Mouse (Mus musculus): ENCODE data around the gene Scfd2.

Gene Scfd2

DNA sequence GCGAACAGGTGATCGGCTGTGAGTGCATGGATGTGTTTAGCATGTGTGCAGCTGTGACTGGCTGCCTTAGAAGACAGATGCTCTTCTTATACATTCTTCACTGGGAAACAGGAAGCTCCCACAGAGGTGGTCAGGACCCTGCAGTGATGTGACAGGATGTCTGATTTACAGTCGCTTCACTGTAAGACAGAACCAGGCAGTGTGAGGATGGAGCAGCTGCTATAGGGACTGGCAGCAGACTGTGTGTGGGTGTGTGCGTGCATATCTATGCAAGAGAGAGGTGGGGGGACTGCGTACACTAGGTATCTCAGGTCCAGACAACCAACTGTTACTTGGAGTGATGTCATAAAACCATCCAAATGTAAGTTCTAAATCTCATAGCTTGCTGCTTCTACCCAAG, 254.3 kb downstream of the Scfd2 start:
- DNase-seq (ENCODE audit: low spot score): peak; percentile 31

DNA sequence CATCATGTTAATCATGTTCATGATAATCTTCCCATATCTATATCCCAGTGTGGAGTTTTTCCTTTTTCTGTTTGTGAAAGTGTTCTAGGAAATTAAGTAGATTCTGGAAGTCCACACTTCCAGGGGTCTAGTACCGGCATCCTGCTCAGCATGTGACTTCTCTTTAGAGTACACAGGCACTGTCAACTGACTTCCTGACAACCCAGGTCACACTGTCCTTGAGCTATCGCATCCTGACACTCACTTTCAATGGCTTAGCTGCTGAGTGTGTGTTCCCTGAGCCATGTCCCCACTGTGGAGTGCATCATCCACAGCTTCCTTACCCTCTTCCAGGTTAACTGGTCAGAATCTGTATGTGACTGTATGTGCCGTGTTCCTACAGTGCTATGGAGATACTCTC, 258.2 kb downstream of the Scfd2 start:
- no peak for DNase-seq (ENCODE audit: low spot score)

DNA sequence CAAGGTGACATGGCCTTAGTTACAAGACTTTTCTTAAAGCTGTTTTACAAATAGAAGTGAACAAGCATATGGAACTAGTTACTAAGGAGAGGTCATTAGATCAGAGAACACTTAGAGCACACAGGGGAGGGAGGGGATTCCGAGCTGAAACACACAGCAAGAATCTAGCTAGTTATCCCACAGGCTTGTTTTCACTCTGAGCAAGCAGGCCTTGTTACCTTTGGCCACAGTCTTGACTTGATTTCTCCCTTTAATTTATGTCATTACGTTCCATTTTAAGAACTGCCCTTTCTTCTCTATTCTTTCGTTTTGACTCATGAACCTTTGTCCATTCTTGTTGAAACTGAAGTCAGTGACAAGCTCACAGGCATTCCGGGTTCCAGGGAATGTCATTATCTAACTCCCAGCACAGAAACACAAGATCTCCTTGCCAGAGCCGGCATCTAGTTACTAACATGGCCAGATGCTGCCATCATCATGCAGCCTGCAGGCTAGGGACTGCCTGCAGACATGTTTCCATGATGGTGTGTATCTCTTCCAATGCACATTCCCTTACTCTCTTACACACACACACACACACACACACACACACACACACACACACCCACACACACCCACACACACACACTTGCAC, 263.7 kb downstream of the Scfd2 start:
- DNase-seq (ENCODE audit: low spot score): no peak

DNA sequence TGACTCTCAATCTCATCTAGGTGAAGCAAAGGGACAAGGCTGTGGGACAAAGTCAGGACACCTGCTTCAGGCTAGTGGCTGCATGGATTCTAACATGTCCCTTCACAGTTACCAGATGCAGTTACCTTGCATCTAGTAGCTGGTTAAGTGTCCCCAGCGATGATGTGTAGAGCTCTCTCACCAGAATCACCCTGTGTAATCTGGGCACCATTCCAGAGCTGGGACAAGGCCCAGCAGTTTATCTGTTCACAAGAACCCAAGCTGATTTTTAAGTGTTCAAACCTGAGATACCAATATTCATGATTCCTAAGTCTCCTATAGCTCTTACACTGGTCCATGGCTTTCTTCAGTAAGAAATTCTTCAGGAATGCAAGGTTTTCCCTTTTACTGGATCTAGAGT, 264.4 kb downstream of the Scfd2 start:
- no peak for DNase-seq (ENCODE audit: low spot score)

DNA sequence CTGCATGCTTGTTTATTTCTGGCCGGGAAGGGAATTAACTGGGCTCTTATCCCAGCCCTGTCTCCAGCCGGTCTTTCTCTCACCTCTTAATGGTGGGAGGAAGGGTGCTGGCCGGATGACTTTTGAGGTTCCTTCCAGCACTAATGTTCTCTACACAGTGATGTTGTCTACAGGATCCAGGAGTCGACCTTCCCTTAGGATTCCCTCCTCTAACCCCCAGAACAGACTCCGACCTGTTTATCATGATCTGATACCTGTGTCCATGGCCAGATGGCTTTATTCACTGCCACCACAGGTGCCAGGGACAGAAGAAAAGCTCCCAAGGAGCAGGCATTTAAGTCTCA, 265.1 kb downstream of the Scfd2 start:
- DNase-seq (ENCODE audit: low spot score): no peak

DNA sequence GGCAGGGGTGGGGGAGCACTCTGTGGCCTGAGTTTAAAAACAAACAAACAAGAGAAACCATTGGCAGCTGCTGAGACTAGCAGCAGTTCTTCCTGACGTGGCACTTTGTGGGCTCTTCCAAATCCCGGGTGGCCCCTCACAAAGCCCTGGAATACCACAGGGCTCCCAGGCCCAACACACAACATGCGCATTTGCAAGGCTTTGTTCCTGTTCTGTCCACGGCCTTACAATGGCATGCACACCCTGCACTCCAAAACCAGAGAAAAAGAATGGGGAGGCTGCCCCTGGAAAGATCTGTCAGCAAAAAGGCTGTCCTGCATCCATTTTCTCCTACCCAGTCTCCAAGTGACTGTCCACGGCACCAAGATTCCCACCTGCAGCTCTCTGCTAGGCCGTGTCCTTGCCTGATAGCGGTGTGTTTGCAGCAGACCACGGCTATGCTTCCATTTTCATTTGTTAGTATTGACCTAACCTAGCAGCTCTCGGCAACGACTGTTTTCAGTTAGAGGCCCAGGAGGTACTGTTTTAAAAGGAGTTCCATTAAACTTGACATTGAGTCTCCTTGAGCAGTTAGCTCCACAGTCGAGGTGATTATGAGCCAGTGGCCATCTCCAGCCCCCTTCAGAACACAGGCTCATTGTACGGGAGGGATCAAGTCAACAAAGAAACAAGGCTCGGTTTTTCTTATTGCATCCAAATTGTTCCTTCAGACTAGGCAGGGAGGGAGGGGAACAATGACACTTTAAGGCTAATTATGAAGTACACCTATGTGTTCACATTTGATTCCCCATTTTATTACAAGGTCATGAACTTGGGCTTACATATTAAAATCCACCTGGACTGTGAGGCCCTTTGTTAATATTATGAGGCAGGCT, 265.7 kb downstream of the Scfd2 start:
- no peak for DNase-seq (ENCODE audit: low spot score)

DNA sequence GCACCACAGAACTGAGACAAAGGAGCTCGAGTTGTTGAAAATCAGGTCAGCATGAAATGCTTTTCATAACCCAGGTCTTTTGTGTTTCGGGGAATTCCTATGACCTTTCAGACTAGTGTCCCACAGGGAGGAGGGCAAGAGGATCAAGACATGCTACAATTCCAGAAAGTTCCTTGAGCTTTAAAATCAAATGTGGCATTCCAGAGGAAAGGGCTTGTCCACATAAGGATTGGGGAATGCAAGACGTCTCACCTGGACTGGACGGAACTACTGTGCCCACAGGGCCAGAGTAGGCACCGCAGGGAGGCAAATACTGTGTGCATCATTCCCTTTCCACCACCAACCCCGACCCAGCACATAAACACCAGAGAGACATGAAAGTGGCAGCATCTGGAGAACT, 266.4 kb downstream of the Scfd2 start:
- DNase-seq (ENCODE audit: low spot score): no peak

DNA sequence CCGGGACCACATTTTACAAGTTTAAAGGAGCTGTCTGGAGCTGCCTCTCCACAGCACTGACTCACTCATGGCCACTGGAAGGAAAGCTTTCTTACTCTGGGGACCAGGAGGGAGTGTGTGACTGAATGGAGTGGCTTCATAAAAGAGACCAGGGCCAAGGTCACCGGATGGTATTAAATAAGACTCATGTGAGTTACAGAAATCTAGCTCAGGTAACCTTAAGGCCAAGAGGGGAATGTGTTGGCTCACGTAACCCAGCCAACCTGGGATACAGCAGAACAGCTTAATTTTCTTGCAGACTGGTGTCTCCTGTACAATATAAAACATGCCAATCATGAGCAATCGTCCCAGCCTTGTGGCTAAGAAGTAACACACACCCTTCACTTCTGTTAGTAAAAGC, 267.0 kb downstream of the Scfd2 start:
- no peak for DNase-seq (ENCODE audit: low spot score)

DNA sequence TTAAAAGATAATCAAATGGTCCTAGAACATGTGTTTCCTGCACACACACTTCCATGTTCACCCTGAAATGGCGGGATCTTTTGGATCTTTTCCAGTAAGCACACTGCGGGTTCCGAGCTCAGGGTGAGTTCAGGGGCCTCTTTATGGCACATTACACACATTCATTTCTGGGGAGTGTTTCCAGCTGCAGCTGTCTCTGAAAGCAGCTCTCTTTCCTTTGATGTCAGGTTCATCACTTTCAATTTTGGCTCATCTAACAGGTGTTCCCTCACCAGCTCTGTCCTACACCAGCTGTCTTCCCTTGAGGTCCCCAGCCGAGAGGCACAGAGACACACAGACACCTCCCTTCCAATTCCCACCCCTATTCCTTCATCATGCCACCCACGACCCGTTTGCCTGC, 270.5 kb downstream of the Scfd2 start:
- no peak for DNase-seq (ENCODE audit: low spot score)

DNA sequence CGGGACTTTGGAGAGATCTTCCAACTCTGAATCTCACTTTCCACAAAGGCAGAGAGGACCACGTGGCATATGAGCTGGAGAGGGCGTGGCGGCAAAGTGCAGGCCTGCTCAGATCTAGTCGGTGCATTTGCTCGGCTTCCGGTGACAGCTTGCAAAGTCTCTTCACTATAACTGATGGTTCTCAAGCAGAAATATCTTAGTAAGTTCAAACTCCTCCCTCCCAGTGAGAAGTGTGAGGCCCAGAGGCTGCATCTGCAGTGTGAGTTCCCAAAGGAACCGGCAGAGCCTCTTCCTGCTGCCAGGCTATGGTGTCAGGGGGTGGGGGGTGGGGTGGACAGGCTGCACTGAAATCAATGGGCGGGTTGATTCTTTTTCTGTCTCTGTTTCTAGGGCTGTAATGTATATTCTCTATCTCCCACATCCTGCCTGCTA, 271.2 kb downstream of the Scfd2 start:
- peak; percentile 41 for DNase-seq (ENCODE audit: low spot score)

DNA sequence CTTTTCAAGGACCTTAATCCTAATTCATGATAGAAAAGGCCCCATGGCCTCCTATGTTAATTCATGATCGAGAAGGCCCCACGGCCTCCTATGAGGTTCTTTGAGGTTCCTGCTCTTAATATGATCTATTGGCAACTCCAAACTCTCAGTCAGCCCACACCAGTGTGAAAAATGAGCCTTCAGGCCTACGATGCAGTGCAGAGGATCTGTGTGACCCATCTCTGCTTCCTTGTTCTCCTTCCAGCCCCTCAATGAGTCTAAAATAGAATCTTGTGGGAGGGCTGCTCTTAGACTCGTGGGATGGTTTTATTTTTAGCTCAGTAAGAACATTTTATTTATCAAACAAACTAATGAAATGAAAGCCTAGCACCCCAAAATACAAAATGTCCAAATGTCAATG, 274.9 kb downstream of the Scfd2 start:
- DNase-seq (ENCODE audit: low spot score): no peak

DNA sequence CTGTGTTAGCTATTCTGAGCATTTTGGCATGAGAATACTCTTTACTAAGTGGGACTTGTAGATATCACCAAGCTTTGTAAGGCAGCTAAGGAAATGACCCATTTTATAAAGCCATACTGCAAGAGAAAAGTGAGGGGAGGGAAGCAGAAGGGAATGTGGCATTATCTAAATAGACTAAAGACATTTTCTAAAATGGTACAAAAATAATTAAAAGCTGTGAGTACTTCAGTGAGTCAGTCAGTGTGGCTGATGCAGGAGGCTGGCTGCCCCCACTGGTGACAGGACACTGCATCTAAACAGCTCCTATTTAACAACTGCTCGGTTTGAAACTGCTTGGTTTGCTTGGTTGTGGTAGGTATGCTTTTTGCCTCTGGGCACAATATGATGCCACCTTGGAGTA, 276.6 kb downstream of the Scfd2 start:
- DNase-seq (ENCODE audit: low spot score): peak; percentile 17

DNA sequence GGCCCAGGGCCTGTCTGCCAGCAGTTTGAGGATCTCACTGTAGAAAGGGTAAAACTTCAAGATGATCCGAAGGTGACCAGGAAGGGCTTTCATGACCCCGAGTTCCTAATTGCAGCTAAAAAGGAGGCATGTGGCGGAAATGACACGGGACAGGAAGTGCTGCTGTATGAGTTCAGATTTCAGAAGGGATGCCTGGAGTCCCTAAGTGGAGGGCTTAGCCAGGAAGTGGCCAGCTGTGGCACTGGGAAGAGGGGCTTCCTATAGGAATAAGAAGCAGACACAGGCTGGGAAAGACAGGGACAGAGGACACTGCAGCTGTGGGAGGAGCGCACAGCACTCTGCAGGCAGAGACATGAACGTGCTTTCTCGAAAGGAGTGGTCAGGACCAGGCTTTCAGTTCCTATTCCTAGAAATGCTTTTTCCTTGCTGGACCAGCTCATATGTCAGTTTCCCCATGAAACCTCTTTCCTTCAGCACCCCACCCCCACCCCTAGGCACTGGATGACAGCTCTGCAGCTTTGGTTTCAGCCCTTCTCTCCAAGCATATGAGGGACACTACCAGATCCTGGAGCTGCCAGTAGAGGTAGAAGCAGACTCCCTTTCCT, 277.7 kb downstream of the Scfd2 start:
- DNase-seq (ENCODE audit: low spot score): no peak

DNA sequence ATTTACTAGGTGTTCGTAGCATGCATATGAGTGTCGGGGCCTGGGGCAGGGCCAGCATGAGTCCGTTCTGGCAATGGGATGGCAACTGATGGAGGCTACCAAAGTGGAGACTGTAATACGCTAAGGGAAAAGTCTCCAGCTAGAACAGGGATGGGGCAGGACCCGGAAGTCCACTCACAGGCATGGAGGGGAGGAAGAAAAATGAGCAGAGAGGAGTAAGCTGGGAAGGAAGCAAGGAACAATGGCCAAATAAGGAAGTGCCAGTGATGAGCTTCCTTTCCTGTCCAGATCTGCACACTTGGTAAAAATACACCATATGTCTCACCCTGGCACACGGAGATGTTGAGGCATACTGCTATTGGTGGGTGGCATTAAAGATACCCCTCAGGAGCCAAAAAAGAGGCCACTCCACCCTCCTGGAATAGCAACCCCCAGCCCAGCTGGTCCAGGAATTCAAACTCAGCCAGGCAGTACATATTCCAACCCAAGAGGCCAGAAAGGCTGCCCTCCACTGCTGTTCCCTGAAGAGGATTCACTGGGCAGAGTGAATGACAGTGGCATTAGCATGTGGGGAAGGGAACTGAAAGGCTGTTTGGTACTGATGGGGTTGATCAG, 278.8 kb downstream of the Scfd2 start:
- DNase-seq (ENCODE audit: low spot score): peak; percentile 50

DNA sequence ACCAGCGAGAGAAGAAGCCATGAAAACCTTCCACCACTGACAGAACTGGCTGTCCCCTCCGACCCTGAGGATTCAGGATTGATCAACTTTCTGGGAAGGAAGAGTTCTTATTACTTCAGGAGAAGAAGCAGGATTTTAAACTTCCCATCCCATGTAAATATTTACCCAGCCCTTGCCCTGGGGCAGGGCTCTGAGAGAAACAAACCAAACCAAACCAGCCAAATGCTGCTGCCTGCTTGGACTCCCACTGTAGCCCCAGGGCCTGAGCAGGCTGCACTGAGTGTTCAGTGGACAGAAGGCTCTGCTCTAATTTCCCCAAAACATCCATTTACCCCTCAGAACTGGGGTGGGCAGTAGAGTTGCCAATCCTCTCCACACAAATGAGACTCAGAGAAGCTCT, 280.6 kb downstream of the Scfd2 start:
- no peak for DNase-seq (ENCODE audit: low spot score)

DNA sequence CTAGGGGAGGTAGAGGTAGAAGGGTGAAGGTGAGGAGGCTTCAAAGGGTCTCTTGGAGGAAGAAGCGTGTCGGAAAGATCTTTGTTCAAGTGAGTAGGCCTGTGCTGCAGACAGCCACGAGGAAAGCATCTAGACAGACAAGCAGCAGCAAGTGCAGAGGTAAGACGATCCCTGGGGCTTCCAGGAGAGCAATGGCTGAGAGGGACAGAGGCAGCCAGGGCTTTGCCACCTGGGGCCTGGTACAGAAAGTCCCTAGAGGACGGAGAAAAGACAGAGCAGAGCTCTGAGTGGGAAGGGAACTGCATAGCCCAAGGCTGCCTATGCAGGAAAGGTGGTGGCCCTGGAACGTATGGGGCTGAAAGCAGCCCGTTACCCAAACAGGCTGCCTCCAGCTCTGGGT, 281.3 kb downstream of the Scfd2 start:
- DNase-seq (ENCODE audit: low spot score): no peak

DNA sequence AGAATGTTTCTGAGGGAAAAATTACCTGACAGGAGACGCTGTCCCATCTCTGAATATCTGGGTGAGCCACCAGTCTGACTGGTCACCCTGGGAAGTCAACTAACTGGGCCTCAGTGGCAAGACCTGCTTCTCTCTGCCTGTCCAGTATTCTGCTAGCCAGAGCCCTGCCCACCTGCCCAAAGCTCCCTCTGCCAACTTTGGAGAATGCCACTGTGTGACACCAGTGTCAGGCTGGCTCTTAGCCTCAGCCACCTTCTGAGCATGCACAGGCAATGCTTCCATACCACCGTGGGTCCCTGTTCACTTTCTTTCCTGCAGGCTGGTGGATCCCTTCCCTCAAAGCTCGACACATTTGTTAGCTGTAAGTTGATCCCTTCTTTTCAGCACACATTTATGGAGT, 281.8 kb downstream of the Scfd2 start:
- no peak for DNase-seq (ENCODE audit: low spot score)

DNA sequence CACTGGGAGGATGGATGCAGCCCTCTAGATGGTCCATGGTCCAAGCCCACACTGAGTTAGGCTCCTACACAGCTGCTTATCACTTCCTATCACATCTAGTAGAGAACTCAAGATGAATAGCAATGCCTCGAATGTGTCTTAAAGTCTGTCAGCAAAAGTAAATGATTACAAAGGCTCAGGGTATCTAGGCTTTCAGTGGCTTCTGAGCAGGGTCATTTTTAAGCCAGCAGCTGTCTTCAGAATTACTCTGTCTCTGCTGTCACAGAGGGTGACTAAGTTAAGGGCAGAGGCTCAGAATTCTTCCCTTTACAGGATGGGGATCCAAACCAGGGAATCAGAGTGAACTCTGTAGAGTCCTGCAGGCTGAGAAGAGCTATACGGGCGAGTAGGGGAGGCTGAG, 284.6 kb downstream of the Scfd2 start:
- no peak for DNase-seq (ENCODE audit: low spot score)

DNA sequence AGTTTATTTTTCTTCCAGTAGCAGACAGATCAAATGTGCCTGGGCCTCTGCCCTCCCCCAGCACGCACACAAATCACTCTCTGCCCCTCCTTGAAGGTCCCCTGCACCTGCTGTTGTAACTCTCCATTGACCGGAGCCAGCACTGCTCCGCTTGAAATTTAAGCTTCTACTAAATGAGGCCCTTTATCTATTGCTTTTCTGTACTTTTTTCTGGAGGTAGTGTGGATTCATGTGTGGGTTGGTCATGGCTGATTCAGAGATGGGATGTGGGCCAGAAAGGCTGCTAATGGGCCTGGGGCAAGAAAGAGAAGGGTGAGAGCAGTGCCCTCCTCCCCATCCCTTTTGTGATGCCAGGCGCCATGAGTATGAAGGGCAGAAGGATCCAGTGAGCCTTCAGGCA, 285.1 kb downstream of the Scfd2 start:
- no peak for DNase-seq (ENCODE audit: low spot score)

DNA sequence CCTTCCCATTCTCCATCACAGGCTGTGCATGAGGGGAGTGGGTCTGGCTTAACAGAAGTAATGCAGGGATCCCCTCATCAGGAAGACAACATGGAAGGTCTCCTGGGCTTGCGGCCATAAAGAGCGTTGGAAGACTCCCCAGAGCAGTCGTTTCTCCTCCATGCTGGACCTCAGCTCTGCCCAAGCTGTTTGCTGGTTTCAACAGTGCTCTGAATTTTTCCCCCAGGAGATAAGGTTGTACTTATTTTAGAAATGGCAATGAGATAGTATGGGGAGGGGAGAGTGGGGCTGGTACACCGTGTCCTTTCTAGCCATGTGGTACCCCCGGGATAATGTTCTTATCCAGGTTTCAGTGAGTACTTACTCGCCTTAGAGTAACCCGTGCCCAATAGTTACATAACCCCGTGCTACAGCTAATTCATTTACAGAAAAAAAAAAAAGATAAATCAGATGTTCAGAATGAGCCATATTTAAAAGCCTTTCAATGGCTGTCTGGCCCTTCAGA, 285.9 kb downstream of the Scfd2 start:
- no peak for DNase-seq (ENCODE audit: low spot score)

DNA sequence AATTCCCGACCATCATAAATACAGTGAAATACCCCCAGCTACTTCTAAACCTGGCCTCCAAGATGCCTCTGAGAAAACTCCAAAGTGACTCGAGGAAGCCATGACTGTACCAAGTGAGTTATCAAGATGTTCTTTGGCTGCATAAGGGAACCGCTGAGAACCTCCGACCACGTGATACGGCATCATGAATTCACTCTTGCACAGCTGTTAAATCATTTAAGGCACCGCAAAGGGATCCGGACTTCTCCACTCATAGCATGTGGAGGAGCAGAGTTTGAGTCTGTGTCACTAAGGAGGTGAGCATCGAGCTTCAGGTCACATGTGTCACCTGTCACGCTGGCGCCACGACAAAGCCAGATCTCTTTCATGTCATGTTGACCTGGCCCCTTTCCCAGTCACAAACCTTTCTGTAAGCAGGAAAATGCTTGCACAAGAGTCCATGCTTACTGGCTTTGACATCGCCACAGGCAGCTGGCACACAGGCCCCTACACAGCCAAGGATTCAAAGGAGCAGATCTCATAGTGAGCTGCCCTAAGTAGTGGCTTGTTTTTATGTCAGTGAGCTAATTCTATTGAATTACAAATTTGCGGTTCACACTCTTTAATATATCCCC, 287.0 kb downstream of the Scfd2 start:
- no peak for DNase-seq (ENCODE audit: low spot score)

DNA sequence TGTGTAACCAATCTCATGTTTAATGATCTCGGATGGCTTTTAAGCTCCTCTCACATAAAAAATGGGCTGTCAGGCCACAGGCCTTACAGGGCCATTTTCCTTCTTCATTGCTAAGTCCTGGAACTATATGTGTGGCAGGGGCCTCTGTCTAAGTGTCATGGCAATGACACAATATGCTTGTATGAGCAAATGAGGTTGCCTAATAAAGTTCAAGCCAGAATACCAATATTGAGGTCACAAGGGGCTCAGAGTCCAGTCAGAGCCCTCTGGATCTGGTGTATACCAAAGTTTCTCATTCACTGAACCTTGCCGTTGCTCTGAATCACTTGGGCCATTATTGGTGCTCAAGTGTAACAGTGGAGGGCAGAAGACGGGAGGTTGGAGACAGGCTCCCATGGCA, 288.9 kb downstream of the Scfd2 start:
- DNase-seq (ENCODE audit: low spot score): no peak
